Mouse (Mus musculus): Measurements from ENCODE around the gene Olfr1260.

The Olfr1260 gene

DNA sequence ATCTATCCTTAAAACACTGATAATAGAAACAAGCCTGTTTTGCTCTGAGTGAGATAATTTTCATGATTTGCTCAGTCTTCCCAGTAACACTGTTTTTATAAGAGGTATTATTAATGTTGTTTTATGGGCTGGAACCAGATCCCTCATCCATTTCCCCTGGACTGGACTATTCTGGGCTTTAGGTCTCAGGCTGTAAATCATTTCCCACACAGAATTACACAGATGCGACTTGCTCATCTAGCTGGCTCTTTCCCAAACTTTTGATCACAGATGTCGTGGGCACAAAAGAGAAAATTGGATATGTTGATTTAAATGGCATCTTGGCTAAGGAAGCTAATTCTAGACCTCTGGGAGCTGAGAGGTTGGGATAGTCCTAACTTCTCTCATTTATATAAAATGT, at the start of gene Olfr1260:
Gene Olfr1260 (plus strand): TSS at position 157 of the 400 bp plus-strand sequence.
- no peak for TF ChIP-seq GATA4 (IDR thresholded peaks at IDR 0.05; ENCODE audit: insufficient replicate concordance, low read length)

- TF ChIP-seq GATA4 (IDR thresholded peaks at IDR 0.05; ENCODE audit: insufficient replicate concordance, low read length), result no peak
Measured at GRCm38 (mm10) chr2:89927009-89927408, 47.1 kb upstream of the Olfr1260 start, which contains the start of gene Olfr1258. TSS of gene Olfr1258 (plus strand) at chr2:89927309.

GRCm38 (mm10) chr2:89948564-89948963, 25.6 kb upstream of the Olfr1260 start, which contains the start of gene Olfr1259:
TSS of gene Olfr1259 (minus strand) at chr2:89948664.
- no peak for TF ChIP-seq GATA4 (IDR thresholded peaks at IDR 0.05; ENCODE audit: insufficient replicate concordance, low read length)

DNA sequence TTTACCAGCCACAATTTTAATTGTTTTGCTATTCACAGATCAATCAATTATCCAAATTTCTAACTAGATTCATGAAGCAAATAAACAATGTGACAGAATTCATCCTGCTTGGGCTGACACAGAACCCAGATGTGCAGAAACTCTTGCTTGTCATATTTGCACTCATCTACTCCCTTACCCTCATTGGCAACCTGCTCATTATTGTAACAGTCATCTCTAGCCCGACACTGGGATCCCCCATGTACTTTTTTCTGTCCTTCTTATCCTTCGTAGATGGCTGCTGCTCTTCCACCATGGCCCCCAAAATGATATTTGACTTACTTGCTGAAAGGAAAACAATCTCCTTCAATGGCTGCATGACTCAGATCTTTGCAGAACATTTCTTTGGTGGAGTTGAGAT, 3.6 kb downstream of the Olfr1260 start:
- TF ChIP-seq GATA4 (IDR thresholded peaks at IDR 0.05; ENCODE audit: insufficient replicate concordance, low read length), result no peak

DNA sequence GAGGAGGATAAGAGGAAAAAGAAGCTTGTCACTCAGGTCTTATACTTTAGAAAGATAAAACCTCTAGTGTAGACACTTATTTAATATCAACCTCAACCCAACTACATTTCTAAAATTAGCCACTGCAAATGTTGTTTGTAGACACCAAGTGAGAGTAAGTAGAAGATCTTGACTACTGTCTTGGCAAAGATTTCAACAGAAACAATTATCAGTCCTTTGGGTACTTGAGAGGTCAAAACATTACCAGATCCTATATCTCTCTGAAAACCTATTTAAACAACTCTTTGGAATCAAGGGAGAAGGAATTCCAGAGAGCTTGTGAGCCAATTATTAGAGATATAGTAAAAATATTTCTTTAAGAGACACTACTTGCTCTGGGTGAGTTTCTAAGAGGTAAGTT, 16.8 kb downstream of the Olfr1260 start, which contains the start of gene Olfr1261:
Gene Olfr1261 (plus strand): TSS at position 301 of the 400 bp plus-strand sequence.
- no peak for TF ChIP-seq GATA4 (IDR thresholded peaks at IDR 0.05; ENCODE audit: insufficient replicate concordance, low read length)

DNA sequence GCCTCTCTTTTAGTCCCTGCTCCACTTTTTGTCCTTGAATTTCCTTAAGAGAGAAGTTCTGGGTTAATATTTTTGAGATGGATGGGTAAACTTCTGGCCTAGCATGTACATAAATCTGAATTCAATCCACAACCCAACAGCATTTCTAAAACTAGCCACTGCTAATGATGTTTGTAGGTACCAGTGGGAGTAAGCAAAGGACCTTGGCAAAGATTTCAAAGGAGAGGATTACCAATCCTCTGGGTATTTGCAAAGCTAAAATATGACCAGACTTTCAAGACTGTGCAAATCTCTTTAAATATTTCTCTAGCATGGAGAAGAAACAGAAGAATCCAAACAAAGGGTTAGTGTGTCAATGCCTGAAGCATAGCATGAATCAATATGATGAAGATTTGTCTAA, 25.7 kb downstream of the Olfr1260 start, which contains the start of gene Olfr1262:
Gene Olfr1262 (plus strand): TSS at position 301 of the 400 bp plus-strand sequence.
- no peak for TF ChIP-seq GATA4 (IDR thresholded peaks at IDR 0.05; ENCODE audit: insufficient replicate concordance, low read length)

DNA sequence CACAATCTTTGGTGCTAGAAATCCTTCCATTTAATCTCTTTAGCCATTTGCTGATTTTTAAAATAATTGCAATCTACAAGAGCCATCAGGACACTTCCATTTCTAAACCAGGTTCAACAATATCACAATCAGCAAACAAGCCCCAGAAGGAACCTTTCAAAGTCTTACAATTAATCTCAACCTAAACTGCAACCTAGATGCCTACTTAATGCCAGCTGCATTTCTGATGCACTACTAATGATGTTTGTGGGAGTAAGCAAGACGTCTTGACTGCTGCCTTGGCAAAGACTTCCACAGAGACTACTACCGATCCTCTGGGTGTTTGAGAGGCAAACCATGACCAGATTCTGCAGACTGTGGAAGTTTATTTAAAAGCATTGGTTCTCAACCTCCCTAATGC, 37.7 kb downstream of the Olfr1260 start, which contains the start of gene Olfr1263:
Gene Olfr1263 (plus strand): TSS at position 301 of the 400 bp plus-strand sequence.
- no peak for TF ChIP-seq GATA4 (IDR thresholded peaks at IDR 0.05; ENCODE audit: insufficient replicate concordance, low read length)

GRCm38 (mm10) chr2:90025477-90025876, 51.3 kb downstream of the Olfr1260 start, which contains the start of gene Olfr1264:
TSS of gene Olfr1264 (minus strand) at chr2:90025577.
- no peak for TF ChIP-seq GATA4 (IDR thresholded peaks at IDR 0.05; ENCODE audit: insufficient replicate concordance, low read length)
